Mouse (Mus musculus) right cerebral cortex, adult 2 months (tissue): ENCODE measurements around the gene Erp44.

ENCODE experiments used
- DNase-seq, 2 experiments: peaks; one replicate each; pipeline ENCODE4 v3.0.0; 2021 to 2022; ENCODE audit warnings: low spot score in 2 of 2

Erp44 gene

DNA sequence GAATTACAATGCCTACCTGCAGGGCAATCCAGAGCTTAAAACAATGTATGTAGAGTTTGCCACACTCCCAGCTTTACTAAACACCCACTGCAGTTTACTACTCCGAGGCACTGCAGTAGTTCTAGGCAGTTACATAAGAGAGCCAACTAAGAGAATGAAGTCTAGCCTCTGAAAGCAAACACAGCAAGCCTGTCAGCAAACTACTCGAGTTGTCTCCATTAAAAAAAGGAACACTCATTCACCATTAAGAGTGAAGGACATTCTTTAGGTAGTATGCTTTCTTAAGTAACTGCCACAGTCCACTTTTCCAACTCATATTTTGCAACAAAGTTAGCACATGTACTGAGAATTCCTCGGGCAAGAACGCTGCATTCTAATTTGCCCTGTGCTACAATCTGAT is 40.3 kb downstream of the Erp44 start:
- DNase-seq = no peak

DNA sequence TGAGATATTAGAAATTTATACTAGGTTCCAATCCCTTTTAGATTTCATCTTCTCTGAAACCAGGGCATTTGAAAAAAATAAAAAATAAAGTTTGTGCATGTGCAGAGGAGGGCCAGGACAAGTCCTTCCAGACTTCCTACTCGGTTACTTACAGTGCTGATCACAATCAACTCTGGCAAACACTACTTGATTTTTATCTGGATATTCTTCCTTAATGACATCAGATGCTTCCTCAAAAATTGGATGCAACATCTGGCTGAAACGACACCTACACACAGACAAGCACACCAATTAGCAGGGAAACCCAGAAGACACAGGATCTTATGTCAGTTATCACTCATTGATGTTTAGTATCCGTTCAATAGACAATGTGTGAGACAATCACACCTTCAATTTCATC is 42.6 kb downstream of the Erp44 start:
- DNase-seq = no peak

GRCm38 (mm10) chr4:48226800-48227199 is 52.6 kb downstream of the Erp44 start:
- DNase-seq = no peak

DNA sequence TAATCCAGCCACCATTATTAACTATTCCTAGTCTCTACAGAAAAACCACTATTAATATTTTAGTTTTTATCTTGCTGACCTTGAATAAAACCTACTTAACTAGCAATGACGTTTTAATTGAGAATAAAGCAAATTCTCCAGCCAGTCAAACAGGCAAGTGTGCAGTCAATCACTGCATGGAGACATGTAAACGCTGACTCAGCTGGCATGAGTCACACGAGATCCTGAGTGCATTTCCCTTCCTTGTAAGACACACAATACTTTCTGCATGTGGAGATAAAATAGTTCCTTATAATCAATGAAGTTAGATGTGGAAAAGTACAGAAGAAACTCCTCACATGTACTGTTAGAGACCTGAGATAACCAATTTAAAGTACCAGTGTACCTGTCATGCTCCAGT is 53.8 kb downstream of the Erp44 start:
- no peak for DNase-seq

DNA sequence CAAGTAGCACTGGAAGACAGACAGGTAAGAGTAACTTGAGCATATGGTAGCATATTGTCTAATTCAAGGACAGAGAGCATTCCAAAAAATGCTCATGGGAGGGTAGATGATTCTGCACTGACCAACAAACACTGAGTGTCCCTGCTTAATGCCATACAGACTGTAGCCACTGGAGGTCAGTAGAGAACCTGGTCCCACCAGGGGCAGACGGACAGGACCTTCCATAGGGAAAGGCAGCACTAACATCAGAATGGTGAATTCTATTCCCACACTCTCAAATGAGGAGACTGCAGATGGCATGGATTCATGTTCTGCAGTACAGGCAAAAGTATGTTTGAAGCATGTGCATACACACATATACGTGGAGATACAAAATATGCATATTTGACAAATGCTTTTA is 54.2 kb downstream of the Erp44 start:
- DNase-seq = peak; percentile 55 to 67

DNA sequence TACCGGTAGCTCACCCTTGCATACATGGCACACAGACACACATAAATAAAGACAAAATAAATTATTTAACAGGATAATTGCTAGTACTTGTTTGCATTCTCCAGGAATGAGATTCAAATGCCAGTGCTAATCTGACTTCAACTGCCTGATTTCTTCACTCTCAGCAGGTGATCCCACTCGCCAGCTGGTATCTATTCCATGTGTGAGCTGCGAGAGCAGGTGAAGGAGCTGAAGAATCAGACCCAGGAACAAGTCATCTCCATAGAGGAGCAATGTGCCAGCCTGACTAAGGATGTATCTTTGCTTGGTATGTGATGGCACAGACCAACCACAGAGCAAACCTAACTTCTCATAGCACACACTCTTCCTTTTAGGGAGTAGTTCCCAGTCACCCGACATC is 75.8 kb downstream of the Erp44 start:
- DNase-seq = no peak

- no peak for DNase-seq
Observed at GRCm38 (mm10) chr4:48198447-48198846, 80.9 kb downstream of the Erp44 start.

GRCm38 (mm10) chr4:48197925-48198324 is 81.4 kb downstream of the Erp44 start:
- no peak for DNase-seq

DNA sequence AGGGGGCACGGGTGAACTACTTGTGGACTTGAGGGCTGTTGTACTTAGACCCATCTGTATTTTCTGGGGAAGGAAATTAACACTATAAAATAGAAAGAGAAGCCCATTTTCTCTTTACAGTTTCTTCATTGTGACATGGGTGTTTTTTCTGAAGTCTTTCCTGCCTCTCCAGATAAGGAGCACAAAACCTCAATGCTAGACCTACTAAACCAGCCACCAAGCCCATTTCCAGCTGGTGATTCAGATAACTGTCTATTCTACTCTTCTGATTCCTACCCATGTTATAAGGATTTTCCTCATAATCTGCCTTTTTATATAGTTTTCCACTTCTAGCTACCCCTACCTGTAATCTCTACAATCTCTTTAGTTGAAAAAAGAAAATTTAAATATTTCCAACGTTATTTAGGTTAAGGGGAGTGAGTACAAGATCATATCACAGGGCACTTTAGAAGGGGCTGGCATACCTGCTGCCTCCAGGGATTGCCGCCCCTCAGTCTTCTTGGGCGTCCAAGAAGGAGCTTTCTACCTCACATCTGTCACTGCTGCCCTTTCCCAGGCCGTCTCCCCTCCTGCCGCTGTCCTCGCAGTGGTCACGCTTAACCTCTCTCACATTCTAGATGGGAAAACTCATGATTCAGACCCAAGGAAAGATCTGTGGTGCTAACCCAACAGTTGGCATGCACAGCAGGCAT is 97.1 kb downstream of the Erp44 start:
- DNase-seq = no peak

DNA sequence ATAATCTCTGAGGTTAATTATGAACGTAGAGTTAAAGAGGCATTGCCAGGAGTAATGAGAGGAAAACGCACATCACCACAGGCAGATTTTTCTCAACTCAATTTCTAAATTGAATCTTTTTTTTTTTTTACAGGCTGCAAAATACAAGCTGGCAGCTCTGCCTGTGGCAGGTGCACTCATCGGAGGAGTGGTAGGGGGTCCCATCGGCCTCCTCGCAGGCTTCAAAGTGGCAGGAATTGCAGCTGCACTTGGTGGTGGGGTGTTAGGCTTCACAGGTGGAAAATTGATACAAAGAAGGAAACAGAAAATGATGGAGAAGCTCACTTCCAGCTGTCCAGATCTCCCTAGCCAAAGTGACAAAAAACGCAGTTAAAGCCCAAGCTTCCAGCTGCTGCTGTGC is 98.0 kb downstream of the Erp44 start:
- DNase-seq = no peak

DNA sequence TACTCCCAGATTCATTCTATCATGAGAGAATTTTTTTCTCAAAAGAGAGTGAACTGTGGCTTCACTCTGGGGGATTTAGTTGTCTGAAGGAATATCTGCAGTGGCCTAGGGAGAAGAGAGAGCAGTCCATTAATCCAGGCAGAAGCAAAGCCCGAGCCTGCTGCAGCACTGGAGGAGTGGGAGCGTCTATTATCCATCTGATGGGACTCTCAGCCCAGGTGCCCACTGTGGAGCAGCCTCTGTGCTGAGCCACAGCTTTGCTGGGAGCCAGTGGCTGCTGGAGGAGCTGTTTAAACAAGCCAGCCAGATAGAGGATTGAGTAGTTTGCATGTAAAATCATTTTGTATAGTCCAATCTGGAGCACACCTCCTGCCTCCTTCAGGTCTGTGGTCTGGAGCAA is 98.4 kb downstream of the Erp44 start:
- no peak for DNase-seq

DNA sequence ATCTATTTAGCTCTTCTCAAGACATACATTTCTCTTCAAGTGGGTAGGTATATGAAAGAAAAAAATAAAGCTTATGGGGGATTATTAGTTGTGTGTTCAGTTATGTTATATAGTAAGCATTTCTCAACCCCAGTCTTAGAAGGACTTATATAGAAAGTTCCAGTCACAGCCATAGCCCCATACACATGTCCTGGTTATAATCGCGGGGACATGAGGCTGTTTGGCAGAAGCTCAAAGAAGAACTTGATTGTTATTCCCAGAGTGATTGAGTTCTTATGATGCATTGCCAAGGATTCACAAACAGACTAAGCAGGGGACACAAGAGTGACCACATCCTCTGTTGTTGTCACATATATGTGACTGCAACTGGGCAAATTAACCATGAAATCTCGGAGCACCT is 103.7 kb downstream of the Erp44 start:
- DNase-seq = no peak

GRCm38 (mm10) chr4:48163851-48164250 is 115.5 kb downstream of the Erp44 start:
- DNase-seq = no peak

GRCm38 (mm10) chr4:48160386-48160785 is 119.0 kb downstream of the Erp44 start:
- no peak for DNase-seq

GRCm38 (mm10) chr4:48155864-48156263 is 123.5 kb downstream of the Erp44 start:
- DNase-seq = no peak

GRCm38 (mm10) chr4:48153229-48153628 is 126.1 kb downstream of the Erp44 start:
- DNase-seq = peak; percentile 32 to 47

DNA sequence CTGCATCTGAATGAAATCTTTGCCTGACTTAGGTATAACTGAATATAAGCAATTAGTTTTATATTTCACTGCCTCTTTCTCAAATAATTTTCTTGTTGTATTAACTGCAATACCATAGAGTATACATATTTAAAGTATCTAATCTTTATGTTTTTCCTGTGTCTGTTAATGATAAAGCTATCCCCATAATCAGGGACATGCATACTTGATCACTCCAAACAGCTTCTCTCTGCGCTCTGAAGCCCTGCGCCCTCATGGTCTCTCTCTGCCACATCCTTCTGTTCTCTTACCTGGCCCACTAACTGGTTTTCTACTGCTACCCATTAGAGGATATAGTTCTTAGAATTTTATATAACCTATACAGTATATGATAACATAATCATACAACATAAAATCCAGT is 129.9 kb downstream of the Erp44 start:
- DNase-seq = no peak
